Mouse (Mus musculus) neural tube, embryonic 14.5 days (tissue): ENCODE measurements around the gene Nphs1. TPM values are rescaled to one million over a fixed set of nuclear protein-coding genes. Genes with fewer than 3 reads are reported as not detected.

Source experiments
- ATAC-seq: fragments of 200-750 bp; cut with Nextera tagmentation; 2 replicates; pipeline ENCODE4 v1.8.0; 2017; ENCODE audit warnings: low read depth, mild to moderate bottlenecking, moderate TSS enrichment, moderate library complexity
- H3K27ac ChIP-seq: fragments of 300-500 bp; sonication (generic); 2 replicates; pipeline ENCODE4 v1.5.1; 2014; ENCODE audit warnings: low read depth, mild to moderate bottlenecking, control low read depth, low read length, moderate library complexity, mixed read lengths
- H3K27me3 ChIP-seq: fragments of 300-500 bp; sonication (generic); 2 replicates; pipeline ENCODE4 v1.6.1; 2014; ENCODE audit warnings: low read length; ENCODE audit not compliant: control insufficient read depth, insufficient read depth
- H3K36me3 ChIP-seq: fragments of 300-500 bp; sonication (generic); 2 replicates; pipeline ENCODE4 v1.6.1; 2014; ENCODE audit warnings: low read length, mixed read lengths; ENCODE audit not compliant: control insufficient read depth, insufficient read depth
- H3K4me1 ChIP-seq: fragments of 300-500 bp; sonication (generic); 2 replicates; pipeline ENCODE4 v1.6.1; 2014; ENCODE audit warnings: low read length; ENCODE audit not compliant: control insufficient read depth, insufficient read depth
- H3K4me2 ChIP-seq: fragments of 300-500 bp; sonication (generic); 2 replicates; pipeline ENCODE4 v1.6.1; 2014; ENCODE audit warnings: mild to moderate bottlenecking, low read depth, low read length, control low read depth
- H3K4me3 ChIP-seq: fragments of 300-500 bp; sonication (generic); 2 replicates; pipeline ENCODE4 v1.5.1; 2014; ENCODE audit warnings: low read depth, low read length, control low read depth, mixed read lengths
- H3K9ac ChIP-seq: fragments of 300-500 bp; sonication (generic); replicated peaks from 2 replicates; pipeline ENCODE4 v1.6.1; 2014; ENCODE audit warnings: low read depth, mild to moderate bottlenecking, control low read depth, low read length, mixed read lengths
- H3K9me3 ChIP-seq: fragments of 300-500 bp; sonication (generic); 2 replicates; pipeline ENCODE4 v1.6.1; 2016; ENCODE audit warnings: low read length; ENCODE audit not compliant: control insufficient read depth
- WGBS: fragments of 180-500 bp; shearing (Covaris S2); extraction: QIAGEN DNeasy Blood & Tissue Kit; methylation state at CpG from one replicate; pipeline ENCODE4 v1.1.7; 2014; 5-methylcytosine and 5-hydroxymethylcytosine counted together
- polyA plus RNA-seq: library from polyadenylated mRNA; unstranded; fragments of >200 nt; fragmentation: Nextera tagmentation; extraction: Ambion mirVana; gene quantifications from 2 replicates; pipeline ENCODE4 v1.2.1, GENCODE M21; 2014

Gene Nphs1
- polyA plus RNA-seq, 1 experiment from 2014 or later = not detected

DNA sequence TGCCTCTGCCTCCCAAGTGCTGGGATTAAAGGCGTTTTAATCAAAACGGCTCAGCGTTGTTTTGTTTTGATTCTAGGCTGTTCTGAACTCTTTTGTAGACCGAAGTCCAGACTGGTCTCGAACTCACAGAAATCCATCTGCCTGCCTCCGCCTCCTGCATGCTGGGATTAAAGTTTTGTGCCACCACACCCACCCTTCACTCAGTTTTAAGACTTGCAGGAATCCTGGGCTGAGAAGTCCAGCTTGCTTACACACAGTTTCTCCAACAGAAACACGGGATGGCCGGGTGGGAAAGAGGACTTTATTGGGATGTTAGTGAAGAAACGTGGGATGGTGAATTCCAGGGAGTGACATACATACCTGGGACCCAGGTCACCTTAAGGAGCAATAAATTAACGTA is 23.4 kb upstream of the Nphs1 start:
- WGBS = 74% methylated on average over 10 of the region's 10 CpGs
- peaks cover 33% of the 10 kb centered on the region for H3K36me3 ChIP-seq
- no peak for ATAC-seq

DNA sequence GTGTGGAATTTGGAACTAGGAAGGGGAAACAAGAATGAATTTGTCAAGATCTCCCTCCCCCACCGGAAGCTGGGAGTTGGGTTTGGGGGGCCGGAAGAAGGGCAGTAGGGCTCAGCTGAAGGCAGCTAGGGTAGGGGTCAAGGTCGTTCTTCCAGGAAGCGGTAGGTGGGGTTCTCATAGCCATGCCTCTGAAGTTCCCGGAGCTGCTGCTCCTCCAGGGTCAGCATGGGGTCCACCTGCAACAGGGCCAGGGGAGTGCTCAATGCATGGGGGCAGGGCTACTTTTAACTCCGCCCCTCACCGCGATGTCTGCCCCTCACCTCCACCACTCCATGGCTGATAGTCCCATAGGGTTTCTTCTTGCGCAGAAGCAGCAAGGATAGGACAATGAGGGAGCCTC is 23.0 kb upstream of the Nphs1 start:
- H3K27ac ChIP-seq = no peak overlapping the region; the same call in 1 of the 2 replicates
- H3K4me1 ChIP-seq = no peaks in the 10 kb centered on the region
- H3K36me3 ChIP-seq = peaks cover 38% of the 10 kb centered on the region
- no peaks in the 10 kb centered on the region for H3K27me3 ChIP-seq
- no peaks in the 10 kb centered on the region for H3K9me3 ChIP-seq
- WGBS = 52% methylated on average over 9 of the region's 9 CpGs
- no peak overlapping the region for H3K9ac ChIP-seq
- no peak for ATAC-seq
- no peak overlapping the region for H3K4me3 ChIP-seq
- no peak overlapping the region for H3K4me2 ChIP-seq

More for the DNA sequence above, 23.4 kb upstream of the Nphs1 start:
- Histone ChIP-seq H3K4me3 (no peak overlapping the region), H3K9ac (no peak overlapping the region), H3K9me3 (no peaks in the 10 kb centered on the region), H3K27ac (no peak overlapping the region), H3K4me1 (no peaks in the 10 kb centered on the region), H3K27me3 (no peaks in the 10 kb centered on the region), H3K4me2 (no peak overlapping the region)

DNA sequence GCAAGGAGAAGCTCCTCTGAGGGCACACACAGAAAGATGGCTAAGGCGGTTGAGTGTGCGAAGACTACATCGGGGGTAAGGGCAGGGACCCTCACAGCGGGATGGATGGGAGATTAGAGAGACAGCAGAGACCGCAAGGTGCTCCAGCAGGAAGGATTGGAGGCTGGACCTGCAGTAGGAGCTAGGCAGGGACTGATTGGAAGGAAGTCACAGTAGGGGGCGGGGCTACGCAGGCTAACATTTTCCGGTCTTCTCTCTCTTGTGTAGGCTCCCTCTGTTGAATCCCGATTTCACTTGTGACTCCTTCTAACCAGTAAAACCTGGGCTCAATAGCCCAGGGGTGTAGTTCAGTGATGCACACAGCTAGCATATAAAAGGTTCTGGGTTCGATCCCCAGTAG is 21.2 kb upstream of the Nphs1 start:
- no peak overlapping the region for H3K27ac ChIP-seq
- H3K27me3 ChIP-seq = no peaks in the 10 kb centered on the region
- no peaks in the 10 kb centered on the region for H3K4me1 ChIP-seq
- no peak overlapping the region for H3K4me2 ChIP-seq
- ATAC-seq = no peak
- H3K9me3 ChIP-seq = no peaks in the 10 kb centered on the region
- H3K9ac ChIP-seq = no peak overlapping the region
- H3K4me3 ChIP-seq = no peak overlapping the region
- peaks cover 47% of the 10 kb centered on the region for H3K36me3 ChIP-seq
- 19% methylated on average over 10 of the region's 10 CpGs for WGBS

DNA sequence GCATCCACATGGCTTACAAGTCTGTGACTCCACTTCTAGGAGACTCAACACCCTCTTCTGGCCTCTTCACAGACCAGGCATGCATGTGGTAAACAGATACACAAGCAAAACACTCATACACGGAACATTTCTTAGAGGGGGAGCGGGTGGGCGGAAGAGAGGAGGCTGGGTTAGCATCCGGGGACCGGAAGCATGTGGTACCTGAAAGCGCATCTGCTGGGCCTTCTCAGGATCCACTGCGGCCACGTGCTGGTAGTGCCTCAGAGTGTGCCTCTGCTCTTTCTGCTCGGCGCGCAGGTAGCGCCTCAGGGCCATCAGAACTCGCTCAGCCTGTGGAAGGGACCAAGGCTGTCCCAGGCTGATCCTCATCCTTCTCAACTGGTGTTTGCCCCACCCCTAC is 18.4 kb upstream of the Nphs1 start:
- 80% methylated on average over 13 of the region's 13 CpGs for WGBS
- no peak overlapping the region for H3K27ac ChIP-seq
- H3K36me3 ChIP-seq = peaks cover 59% of the 10 kb centered on the region
- H3K4me1 ChIP-seq = peaks cover 8% of the 10 kb centered on the region
- no peak overlapping the region for H3K9ac ChIP-seq
- no peaks in the 10 kb centered on the region for H3K9me3 ChIP-seq
- H3K27me3 ChIP-seq = no peaks in the 10 kb centered on the region
- ATAC-seq = no peak
- H3K4me2 ChIP-seq = no peak overlapping the region
- H3K4me3 ChIP-seq = no peak overlapping the region

DNA sequence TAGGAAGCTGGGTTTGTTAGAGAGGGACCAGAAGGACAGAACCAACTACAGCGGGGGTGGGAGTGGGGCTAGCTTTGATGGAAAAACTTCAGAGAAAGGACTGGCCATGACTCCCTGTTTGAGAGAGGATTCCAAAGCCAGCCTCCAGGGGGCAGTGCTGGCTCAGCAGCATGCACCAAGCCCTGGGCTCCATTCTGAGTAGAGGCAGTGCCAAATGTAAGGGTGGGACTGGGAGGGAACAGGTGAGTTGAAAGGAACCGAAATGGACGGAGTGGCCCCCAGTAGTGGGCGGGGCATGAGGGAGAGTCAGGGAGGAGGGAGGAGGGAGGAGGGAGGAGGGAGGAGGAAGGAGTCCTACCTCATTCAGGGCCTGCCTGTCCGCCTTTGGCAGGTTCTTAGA is 17.4 kb upstream of the Nphs1 start:
- Histone ChIP-seq H3K4me1 (peaks cover 8% of the 10 kb centered on the region), H3K9ac (no peak overlapping the region), H3K9me3 (no peaks in the 10 kb centered on the region), H3K4me2 (no peak overlapping the region), H3K27me3 (no peaks in the 10 kb centered on the region), H3K36me3 (peaks cover 49% of the 10 kb centered on the region), H3K27ac (no peak overlapping the region), H3K4me3 (no peak overlapping the region)
- no peak for ATAC-seq
- 25% methylated on average over 4 of the region's 5 CpGs for WGBS

DNA sequence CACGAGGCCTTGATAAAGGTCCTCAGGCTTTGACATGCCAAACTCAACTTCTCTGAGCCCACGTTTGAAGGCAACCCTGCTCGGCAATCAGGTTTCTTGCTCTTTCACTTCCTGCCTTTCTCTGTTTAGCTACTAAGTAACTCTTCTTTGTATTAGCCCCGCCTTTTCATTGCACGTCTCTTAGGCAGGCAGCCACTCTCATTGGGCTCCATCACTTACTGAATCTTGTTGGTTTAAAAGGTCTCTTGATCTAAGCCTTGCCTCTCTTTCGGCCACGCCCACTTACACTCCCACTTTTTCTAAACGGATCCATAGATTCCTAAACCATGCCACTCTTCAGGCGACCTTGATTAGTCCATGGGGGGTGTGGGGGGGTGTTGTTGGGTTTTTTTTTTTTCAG is 14.4 kb upstream of the Nphs1 start:
- ATAC-seq = no peak
- WGBS = 16% methylated on average over 9 of the region's 9 CpGs
- H3K4me2 ChIP-seq = peak overlapping the region; percentile 93

DNA sequence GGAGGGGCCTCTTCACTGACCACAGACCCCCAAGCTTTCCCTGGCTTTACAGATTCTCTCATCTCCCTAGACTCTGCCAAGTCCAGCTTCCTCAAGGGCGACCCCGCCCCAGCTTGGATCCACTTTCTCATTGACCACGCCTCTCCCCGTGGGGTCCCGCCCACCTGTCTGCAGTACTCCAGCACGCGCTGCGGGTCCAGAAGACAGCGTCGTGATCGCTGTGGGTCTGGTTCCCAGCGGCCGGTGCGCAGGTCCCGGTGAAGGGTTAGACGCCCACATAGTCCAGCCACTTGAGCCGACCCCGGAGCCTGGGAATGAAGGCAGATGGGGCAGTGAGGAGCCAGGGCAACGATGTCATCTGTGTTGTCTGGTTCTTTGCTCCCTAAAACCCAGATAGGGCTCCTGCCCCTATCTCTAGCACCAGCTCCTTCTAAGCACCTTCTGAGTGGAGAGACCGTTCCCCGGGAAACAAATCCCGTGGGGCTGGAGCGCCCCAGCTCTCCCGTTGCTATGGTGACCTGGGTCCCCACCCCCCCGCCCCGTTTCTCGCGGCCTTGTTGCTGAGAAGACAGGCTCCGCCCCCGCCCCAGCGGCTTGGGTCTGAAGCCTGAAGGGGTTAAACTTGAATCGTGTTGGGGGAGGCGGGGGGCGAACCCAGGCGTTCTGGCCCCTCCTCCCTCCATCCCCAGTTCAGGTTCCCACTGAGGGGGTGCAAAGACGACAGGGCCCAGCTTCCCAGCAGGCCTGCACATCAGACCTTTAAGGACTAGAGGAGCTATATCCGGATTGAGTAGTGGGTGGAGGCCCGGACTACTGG is 13.8 kb upstream of the Nphs1 start:
- Histone ChIP-seq H3K36me3 (peaks cover 29% of the 10 kb centered on the region), H3K4me1 (peaks cover 8% of the 10 kb centered on the region), H3K27me3 (no peaks in the 10 kb centered on the region), H3K4me2 (peak overlapping the region; percentile 93), H3K4me3 (peak overlapping the region; percentile 83), H3K9me3 (no peaks in the 10 kb centered on the region), H3K27ac (peak overlapping the region; percentile 97), H3K9ac (peak overlapping the region; percentile 96)
- under 1% methylated on average over 38 of the region's 38 CpGs for WGBS
- peak; percentile 44 for ATAC-seq

More for the DNA sequence above, 14.4 kb upstream of the Nphs1 start:
- peaks cover 34% of the 10 kb centered on the region for H3K36me3 ChIP-seq
- H3K27me3 ChIP-seq = no peaks in the 10 kb centered on the region
- no peaks in the 10 kb centered on the region for H3K9me3 ChIP-seq
- H3K27ac ChIP-seq = no peak overlapping the region
- peaks cover 8% of the 10 kb centered on the region for H3K4me1 ChIP-seq
- H3K4me3 ChIP-seq = peak overlapping the region; percentile 83
- H3K9ac ChIP-seq = peak overlapping the region; percentile 96

DNA sequence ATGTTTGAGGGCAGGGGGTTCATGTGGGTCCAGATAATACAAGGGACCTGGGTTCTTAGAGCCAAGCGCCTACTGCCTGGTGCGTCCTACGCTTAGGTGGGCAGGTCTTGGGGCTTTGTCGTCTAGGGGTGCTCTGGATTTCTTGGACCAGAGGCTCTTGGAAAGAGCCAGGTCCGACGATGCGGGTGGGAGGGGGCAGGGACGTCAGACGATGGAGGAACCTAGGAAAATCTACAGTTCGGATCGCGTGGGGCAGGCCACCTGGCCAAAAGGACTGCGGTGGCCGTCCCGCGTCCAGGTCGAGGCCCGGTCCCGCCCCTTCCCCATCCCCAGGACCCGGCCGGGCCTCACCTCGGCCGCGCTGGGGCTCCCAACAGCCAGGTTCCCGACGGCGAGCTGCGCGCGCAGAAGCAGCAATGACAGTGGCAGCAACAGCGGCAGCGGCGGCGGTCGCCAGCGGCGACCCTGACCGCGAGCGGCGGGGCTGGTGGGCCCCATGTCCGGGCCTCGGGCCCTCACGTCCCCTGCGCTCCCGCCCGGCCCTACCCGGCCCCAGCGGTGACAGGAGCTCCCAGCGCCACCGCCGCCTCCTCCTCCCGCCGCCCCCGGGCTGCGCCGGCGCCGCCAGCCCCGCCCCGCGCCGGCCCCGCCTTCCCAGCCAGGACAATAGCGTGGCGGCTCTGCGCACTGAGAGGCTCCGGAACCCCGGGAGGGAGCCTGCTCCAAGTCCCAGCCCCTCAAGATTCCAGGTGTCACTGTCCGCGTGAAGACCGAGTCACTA is 13.0 kb upstream of the Nphs1 start, which contains the start of gene Aplp1:
Gene Aplp1, minus strand, starts transcription at position 565 of the 781 bp plus-strand sequence.
- WGBS = under 1% methylated on average over 62 of the region's 72 CpGs
- peak within 1 kb of the TSS; percentile 96 for H3K9ac ChIP-seq
- peak within 1 kb of the TSS; percentile 83 for H3K4me3 ChIP-seq
- peaks cover 8% of the 10 kb centered on the region for H3K4me1 ChIP-seq
- H3K9me3 ChIP-seq = no peaks in the 10 kb centered on the region
- H3K36me3 ChIP-seq = peaks cover 21% of the 10 kb centered on the region
- H3K27ac ChIP-seq = peak within 1 kb of the TSS; percentile 97
- H3K27me3 ChIP-seq = no peaks in the 10 kb centered on the region
- H3K4me2 ChIP-seq = peak within 1 kb of the TSS; percentile 93
- peak; percentile 84 for ATAC-seq

DNA sequence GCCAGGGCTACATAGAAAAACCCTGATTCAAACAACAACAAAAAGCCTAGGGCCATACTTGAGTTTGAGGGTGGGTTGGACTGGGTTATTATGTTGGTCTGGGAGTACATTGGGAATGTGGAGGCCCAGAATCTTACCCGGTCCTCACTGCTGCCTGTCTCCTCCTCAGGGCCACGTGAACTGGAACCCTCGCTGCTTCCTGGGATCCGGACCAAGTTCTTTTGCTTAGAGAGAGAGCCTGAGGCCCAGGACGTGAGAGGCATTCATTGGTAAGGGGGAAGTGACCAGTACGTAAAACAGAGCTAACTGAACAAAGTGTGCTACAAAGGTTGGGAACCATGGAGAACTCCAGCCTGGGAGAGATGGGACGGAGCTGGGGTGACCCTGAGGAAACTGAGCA is 7.9 kb upstream of the Nphs1 start:
- no peaks in the 10 kb centered on the region for H3K9me3 ChIP-seq
- H3K4me1 ChIP-seq = no peaks in the 10 kb centered on the region
- H3K4me2 ChIP-seq = no peak overlapping the region
- H3K4me3 ChIP-seq = no peak overlapping the region
- ATAC-seq = no peak
- no peak overlapping the region for H3K9ac ChIP-seq
- H3K27me3 ChIP-seq = peaks cover 13% of the 10 kb centered on the region
- H3K36me3 ChIP-seq = no peaks in the 10 kb centered on the region
- 76% methylated on average over 7 of the region's 7 CpGs for WGBS
- H3K27ac ChIP-seq = no peak overlapping the region
